Mouse (Mus musculus): Measurements from ENCODE around the gene Zswim3.
A peak's percentile ranks its signal among the peaks of the same experiment; 100 is the strongest.
"Not testable (repeated sequence)": the region's sequence is repeated elsewhere in the genome, so short reads cannot be mapped to it uniquely, and the experiment has no call there.

Zswim3 gene

DNA sequence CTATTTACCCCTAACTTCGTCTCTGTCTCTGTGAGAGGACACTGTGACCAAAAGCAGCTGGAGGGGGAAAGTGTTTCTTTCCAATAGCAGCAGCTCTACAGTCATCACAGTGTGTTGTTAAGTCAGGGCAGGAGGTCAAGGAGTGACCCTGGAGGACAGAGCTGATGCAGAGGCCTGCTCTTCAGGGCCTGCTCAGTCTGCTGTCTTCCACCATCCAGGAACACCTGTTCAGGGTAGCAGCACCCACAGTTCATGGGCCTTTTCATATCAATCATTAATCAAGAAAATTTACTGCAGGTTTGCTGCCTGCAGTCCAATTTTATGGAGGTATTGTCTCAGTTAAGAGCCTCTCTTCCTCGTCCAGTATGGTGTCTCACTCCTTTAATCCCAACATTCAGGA lies 8.7 kb downstream of the Zswim3 start:
- no peak for DNase-seq (ENCODE audit: low spot score in 2 of 2)

DNA sequence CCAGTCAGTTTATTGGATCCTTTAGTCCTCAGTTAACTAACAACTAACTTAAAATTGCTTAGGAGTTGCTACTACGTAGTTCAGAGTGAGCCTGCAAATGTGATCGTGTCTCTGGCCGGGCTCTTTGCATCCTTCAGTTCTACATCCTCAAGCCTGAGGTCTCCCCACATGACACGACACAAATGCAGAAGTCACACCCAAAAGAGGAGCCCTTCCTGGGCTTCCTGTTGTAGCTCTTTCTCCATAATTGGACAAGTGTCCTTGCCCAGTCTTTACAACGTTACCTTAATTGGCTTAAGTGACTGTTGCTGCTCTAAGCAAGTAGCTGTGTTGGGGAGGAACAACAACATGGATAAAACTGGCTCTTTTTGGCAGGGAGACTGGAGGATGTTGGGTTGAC lies 10.4 kb downstream of the Zswim3 start:
- no peak for DNase-seq (ENCODE audit: low spot score in 2 of 2)

DNA sequence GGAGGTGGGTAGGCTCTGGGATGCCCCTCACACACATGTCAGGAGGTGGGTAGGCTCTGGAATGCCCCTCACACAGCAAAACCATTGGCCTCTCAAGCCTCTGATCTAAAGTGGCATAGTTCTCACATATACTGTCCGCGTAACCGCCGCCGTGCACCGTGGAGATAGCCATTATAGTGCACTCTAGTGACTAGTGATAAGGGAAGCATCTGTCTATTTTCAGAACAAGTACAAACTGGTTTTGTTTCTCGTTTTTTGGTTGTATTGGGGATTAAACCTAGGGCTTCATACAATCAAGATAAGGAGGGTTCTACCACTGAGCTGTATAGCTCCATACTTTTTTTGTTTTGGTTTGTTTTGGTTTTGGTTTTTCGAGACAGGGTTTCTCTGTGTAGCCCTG lies 10.9 kb downstream of the Zswim3 start:
- no peak for DNase-seq (ENCODE audit: low spot score in 2 of 2)

DNA sequence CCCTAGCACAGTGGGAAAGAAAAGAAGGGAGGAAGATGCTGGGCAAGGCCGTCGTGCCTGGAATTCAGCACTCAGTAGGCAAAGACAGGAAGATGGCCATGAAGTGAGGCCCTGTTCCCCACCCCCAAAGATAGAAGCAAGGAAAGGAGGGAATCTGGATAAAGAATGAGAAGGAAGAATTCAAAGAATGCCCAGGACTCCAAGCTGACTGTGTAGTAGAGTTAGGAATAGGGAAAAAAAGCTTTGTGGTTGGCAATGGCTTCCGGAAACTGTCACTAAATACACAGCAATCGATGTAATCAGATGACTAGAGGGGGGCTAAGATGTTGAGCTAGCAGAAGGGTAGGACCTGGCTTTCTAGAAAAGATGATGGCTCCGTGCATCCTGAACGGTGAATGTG lies 12.3 kb downstream of the Zswim3 start:
- no peak for DNase-seq (ENCODE audit: low spot score in 2 of 2)

DNA sequence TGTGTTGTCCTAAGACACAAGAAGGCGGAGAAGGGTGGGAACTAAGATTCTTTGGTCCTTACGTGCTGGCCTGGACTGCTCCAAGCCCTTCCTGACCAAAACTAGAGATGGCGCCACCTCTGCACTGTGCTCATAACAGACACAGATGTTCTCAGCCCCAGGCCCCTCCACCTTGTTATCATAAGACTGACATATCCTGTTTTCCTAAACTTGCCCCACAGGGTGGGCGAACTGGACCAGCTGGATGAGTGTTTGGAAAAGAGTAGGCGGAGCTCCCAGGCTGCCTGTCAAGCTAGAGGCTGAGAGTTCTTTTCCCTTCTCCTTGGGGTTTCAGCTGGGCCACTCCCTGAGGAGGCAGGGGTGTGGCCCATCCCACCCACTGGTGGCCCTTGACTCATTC lies 12.8 kb downstream of the Zswim3 start:
- no peak for DNase-seq (ENCODE audit: low spot score in 2 of 2)

DNA sequence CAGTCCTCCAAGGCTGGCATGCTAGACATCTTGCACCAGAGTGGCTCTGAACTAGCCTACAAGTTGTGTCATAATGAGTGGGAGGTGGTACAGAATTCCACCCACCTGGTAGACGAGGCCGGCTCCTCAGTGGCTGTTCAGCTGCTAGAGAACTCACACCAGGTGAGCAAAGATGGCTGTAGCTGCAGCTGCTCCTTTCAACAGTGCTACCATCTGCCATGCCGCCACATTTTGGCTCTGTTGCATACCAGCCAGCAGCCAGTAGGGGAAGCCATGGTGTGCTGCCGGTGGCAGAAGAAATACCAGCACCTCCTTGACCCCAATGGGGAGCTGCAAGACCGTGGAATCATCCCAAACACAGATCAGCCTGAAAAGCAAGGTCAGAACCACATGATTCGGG lies 16.2 kb downstream of the Zswim3 start:
- no peak for DNase-seq (ENCODE audit: low spot score in 2 of 2)

DNA sequence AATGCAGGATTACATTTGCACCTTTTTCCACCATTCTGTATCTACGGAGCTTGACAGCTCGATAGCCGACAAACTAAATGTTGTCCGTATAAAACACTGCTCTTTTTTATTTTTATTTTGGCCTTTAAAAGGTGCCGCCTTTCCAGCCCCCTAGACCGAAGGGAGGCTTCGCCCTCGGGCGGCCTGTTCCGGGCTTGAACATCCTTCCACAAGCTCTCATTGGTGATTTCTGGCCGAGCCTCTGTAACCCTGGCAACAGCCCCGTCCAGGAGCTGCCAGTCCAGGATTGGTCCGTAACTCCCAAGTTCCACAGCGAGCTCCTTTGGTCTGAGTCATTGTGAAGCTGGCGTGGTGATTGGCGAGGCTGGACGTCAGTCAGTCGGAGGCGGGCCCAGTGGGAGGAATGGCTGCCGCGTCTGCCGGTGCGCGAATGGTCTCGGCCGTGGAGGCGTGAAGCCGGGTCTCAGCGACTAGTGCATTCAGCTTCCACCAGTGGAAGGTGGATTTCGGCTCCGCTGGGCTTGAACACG lies 17.8 kb downstream of the Zswim3 start, which contains the start of gene Zswim1:
Gene Zswim1, plus strand, starts transcription at position 51 of the 530 bp plus-strand sequence.
- peak; percentile 97 to 100 for DNase-seq (ENCODE audit: low spot score in 2 of 2)

DNA sequence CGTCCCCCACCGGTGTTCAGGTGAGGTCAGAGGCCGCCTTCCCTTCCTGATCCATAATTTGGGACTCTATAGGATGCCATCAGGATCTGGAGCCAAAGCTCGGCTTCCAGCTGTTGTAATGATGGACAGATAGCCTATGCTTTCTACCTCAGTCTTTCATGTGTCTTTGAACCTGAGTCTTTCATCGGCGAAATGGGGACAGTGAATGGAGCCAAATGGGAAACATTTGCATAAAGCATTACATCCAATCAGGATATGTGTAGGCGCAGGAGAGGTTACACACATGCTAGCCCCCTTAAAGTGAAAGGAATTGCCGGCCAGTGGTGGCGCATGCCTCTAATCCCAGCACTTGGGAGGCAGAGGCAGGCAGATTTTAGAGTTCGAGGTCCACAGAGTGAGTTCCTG lies 18.3 kb downstream of the Zswim3 start:
- peak in 1 of 2 experiments; percentile 49 for DNase-seq (ENCODE audit: low spot score in 2 of 2)

DNA sequence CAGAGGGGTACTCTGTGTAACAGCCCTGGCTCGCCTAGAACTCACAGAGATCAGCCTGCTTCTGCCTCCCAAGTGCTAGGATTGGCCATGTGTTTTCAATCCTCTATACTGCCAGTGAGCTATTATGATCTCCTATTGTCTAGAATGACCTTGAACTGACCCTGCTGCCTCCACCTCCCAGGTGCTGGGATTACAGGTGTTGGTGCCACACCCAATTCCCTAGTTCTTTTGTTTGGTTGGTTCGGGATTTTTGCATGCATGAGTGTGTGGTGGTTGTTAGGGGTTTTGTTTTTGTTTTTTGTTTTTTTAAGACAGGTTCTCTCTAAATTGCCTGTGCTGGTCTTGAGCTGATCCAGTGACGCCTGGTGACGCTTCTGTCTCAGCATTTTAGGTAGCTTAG lies 19.1 kb downstream of the Zswim3 start:
- DNase-seq (ENCODE audit: low spot score in 2 of 2), result no peak

DNA sequence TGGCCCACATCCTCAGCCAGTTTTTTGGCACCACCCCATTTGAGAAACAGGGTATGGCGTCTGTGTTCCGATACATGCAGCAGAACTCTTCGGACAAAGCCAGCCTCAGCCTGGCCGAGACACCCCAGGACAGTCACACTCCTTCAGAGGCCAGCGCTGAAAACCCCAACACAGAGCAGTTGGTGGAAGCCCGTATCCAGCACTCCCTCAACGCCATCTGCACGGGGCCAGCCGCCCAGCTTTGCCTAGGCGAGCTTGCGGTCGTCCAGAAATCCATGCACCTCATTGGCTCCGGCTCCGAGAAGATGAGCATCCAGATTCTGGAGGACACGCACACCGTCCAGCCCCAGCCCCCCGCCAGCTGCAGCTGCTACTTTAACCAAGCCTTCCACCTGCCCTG lies 20.6 kb downstream of the Zswim3 start:
- DNase-seq (ENCODE audit: low spot score in 2 of 2), result no peak

DNA sequence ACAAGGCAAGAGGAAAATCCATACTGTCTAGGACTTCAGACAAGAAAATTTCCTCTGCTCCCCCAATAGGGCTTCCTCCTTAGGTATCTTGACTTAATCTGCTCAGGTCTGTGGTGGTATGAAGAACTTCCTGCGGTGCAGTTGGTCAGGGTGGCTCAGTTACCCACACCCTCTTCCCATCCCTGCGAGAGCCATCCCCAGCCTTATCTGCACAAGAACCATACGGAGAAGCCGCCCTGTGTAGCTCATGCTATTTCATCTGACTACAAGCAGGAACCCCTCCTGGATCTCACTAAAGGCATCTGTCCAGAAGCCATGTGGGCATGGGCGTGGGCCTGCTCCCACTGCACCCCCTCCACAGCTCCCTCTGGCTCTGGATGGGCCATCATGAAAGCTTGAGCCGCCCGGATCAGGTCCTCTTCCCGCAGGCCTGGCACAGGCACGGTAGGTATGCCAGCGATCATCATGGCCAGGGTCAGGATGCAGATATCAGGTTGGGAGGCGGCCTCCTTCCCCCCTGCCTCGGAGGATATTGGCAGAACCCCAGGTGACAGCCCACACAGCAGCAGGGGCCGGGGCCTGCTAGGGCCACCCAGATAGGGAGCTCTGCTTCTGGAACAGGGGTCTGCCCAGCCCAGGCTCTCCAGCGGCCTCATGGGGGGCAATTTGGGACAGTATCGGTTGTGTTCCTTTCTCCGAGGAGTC lies 22.4 kb downstream of the Zswim3 start:
- no peak for DNase-seq (ENCODE audit: low spot score in 2 of 2)

DNA sequence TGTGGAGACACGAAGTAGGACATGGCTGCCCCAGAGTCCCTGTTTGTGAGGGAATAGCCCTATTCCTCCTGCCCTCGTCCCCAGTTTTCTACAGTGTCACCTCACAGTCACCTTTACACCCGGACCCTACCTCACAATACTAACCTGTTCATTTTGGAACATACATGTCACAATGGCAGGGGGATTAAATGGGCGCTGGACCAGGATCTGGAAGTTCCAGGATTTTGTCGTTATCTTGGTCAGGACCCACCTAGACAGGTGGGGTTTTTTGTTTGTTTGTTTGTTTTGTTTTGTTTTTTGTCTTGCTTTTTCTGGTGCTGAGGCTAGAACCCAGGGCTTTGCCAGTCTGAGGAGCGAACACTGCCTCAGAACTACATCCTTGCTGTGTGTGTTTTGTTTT lies 23.5 kb downstream of the Zswim3 start, which contains the start of gene Spata25:
Gene Spata25, minus strand, starts transcription at position 101 of the 400 bp plus-strand sequence.
- no peak for DNase-seq (ENCODE audit: low spot score in 2 of 2)

DNA sequence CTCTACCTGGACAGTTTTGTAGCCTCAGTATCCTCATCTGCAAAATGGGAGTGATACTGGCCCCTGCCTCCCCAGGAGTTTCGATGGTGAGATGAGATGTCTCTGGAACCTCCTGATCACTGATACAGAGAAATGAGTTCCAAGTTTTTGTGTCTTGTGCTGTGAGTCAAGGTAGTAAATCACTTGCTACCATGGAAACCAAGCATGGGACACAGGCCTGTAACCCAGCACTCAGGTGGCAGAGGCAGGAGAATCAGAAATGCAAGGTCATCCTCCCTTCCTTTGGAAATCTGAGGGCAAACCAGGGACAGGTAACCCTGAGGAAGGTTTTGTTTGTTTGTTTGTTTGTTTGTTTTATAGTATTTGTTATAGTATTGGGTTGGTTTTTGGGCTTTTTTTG lies 24.2 kb downstream of the Zswim3 start:
- DNase-seq (ENCODE audit: low spot score in 2 of 2), result no peak

DNA sequence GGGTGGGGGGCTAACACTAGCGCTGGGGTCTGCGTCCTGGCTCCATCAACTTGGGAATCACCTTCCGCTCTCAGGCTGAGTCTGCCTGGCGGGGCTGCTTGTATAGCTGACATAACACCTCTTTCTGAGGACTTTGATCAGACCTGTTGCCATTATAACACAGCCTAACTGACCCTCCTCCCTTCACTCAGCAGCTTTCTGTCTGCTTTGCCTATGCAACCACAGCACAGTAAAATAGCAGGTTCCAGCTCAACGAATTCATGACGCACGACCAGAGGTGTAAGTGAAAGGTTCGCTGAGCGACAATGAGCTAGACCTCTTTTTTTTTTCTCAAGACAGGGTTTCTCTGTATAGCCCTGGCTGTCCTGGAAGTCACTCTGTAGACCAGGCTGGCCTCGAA lies 26.1 kb downstream of the Zswim3 start:
- DNase-seq (ENCODE audit: low spot score in 2 of 2), result no peak

DNA sequence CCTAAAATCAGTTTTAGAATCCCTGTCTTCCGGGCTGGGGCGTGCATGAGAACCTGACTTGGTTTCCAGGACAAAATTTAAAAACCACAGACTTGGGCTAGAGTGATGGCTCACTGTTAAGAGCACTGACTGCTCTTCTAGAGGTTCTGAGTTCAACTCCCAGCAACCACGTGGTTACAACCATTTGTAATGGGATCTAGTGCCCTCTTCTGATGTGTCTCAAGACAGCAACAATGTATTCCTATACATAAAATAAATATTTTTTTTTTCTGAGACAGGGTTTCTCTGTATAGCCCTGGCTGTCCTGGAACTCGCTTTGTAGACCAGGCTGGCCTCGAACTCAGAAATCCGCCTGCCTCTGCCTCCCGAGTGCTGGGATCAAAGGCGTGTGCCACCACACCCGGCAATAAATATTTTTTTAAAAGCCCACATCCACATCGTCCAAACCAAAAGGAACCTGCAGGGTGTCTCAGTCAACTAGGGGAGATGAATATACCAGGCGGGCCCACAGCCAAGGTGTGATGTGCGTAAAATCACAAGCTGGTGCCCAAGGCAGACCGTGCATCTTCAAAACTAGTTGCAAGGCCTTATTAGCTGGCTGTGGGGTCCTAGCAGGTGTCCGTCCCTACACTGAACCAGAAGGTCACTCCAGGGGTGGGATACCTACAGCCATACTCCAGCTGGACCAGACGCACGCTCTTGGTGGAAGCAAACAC lies 27.3 kb downstream of the Zswim3 start:
- no peak for DNase-seq (ENCODE audit: low spot score in 2 of 2)

DNA sequence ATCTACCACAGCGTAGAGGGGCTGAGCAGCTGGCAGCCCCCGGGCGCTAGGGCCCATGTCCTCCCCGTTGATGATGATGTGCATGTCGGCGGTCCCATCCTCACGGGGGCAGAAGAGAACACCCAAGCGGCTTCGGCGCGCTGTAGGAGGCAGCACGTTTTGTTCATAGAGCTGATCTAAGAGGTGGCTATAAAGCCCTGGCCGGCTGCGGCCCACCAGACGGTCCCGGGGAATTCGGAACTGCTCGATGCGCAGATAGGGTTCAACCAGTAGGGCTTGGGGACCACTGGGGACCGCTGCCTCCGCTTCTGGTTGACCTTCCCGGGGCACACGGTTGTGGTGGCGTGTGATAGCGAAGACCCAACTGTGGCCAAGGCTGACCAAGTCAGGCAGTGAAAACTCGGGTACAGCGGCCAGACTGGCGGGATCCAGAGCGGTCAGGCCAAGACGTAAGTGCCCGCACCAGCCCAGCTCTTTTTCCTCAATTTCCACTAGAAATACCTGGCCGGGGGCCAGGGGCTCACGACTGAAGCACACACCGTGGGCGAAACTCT lies 27.9 kb downstream of the Zswim3 start, which contains the start of gene Ctsa:
Gene Ctsa, plus strand, starts transcription at position 126 of the 554 bp plus-strand sequence.
- peak in 1 of 2 experiments; percentile 81 for DNase-seq (ENCODE audit: low spot score in 2 of 2)

DNA sequence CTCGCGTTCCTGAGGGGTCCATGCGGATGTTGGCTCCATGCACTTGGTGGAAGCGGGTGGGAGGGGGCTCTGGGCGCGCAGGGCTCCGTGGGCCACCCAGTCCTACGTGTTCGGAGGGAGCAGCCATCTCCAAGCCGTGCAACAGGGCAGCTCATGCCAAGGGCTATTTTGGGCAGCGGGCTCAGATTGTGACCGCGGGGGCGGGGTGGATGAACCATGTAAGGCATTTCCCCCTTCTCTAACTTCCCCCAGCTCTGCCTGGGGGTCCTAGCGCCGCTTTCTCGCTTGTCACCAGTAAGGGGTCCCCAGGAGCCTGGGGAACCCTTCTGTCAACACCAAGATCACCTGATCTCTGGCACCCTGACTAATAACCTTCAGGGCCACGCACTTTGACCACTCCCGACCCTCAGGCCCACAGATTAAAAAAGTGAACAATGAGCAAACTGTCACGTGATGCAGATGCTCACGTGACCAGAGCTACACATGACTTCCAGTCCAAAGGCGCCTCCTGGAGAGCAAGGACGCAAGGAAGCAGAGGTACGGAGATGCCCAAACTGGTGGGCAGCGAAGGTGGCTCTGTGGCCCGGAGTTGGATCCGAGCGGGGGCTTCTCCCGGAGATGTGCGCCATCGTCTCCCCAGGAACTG lies 28.5 kb downstream of the Zswim3 start, which contains the start of gene Neurl2:
Gene Neurl2, minus strand, starts transcription at position 143 of the 646 bp plus-strand sequence.
- DNase-seq (ENCODE audit: low spot score in 2 of 2), result peak; percentile 83 to 95

DNA sequence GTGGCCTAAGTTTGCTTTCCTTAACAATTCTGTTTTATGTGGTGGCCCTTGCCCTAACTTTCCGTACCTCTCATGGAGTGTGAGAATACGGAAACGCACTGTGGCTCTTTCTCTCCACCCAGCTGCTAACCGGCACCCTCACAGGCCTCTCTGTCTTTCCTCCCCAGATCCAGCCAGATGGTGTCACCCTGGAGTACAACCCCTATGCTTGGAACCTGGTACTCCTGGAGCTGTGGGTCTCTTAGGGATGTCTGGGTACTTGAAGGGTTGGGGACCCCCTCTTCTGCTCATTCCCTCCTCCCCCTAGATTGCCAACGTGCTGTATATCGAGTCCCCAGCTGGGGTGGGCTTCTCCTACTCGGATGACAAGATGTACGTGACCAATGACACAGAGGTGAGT lies 29.6 kb downstream of the Zswim3 start:
- no peak for DNase-seq (ENCODE audit: low spot score in 2 of 2)

DNA sequence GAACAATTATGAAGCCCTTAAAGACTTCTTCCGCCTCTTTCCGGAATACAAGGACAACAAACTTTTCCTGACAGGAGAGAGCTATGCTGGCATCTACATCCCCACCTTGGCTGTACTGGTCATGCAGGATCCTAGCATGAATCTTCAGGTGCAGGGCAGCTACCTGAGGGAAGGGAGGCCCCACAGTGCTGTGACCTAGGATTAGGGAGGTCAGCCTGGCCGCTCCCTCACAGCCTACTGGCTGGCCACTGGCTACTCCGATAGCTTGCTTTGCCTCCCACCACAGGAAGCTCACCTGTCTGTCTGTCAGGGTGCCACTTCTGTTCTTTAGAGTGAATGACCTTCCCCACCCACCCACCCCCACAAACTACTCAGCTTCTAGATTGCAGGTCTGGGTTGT lies 30.3 kb downstream of the Zswim3 start:
- DNase-seq (ENCODE audit: low spot score in 2 of 2), result no peak

DNA sequence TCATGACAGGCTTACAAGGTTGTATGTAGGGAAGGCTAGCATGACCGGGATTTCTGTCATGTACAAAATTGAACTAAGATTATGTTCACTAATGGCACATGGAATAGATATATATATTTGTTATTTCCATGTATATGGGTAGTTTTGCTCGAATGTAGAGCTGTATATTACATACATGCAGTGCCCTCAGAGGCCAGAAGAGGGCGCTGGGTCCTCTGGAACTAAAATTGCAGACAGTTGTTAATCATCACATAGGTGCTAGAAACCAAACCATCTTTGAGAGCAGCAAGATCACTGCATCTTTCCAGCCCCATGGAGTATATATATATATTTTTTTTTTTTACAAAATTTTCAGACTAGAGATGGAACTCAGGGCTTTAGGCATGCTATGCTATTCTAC lies 40.9 kb downstream of the Zswim3 start:
- no peak for DNase-seq (ENCODE audit: low spot score in 2 of 2)

DNA sequence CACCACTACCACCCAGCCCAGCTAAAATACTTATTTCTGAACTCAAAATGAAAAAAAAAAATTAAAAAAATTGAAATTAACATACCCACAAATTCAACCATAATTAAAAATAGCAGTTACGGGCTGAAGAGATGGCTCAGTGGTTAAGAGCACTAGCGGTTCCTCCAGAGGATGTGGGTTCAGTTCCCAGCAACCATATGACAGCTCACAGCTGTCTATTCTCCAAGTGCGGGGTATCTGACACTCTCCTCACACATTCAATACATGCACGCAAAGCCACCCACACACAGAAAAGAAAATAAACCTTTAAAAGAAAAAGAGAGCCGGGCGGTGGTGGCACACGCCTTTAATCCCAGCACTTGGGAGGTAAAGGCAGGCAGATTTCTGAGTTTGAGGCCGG lies 45.2 kb downstream of the Zswim3 start:
- DNase-seq (ENCODE audit: low spot score in 2 of 2), result no peak

DNA sequence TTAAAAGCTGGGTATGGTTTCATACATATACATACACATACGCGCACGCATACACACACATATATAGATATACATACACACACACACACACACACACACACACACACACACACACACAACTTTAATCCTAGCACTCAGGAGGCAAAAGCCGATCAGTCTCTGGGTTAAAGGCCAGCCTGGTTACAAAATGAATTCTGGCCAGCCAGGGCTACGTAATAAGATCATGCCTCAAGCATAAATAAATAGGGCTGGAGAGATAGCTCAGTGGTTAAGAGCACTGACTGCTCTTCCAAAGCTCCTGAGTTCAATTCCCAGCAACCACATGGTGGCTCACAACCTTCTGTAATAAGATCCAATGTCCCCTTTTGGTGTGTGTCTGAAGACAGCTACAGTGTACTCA lies 50.7 kb downstream of the Zswim3 start:
- DNase-seq (ENCODE audit: low spot score in 2 of 2), result not testable (repeated sequence)
